Mouse (Mus musculus): Measurements from ENCODE around the gene Rep15.

DNA sequence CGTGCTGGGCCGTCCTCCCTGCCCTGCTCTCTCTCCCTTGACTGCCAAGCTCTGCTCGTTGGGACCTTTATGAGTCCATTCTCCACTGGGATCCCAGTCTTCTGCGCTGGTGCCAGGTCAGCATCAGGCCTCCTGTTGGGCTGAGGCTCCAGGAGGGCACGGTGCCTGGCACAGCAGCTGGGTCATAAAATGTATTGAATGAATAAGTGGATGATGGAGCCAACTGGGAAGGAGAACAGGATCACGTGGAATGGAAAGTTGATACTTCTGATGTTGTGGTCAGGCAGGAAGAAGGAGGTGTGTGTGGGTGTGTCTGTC is 32.5 kb downstream of the Rep15 start:
- TF ChIP-seq POLR2A (IDR thresholded peaks at IDR 0.05; ENCODE audit: low read depth, low read length) (no peak), CTCF (IDR thresholded peaks at IDR 0.05; ENCODE audit: extremely low read depth, insufficient read length, insufficient replicate concordance, low read depth, low read length) (no peak)
